Mouse (Mus musculus) embryonic fibroblast, embryonic 13.5 days (primary cell): ENCODE measurements around the gene Pga5.

Experiments
- CTCF ChIP-seq: IDR thresholded peaks from 2 replicates; pipeline ENCODE4 v1.5.1; 2011; ENCODE audit warnings: mild to moderate bottlenecking, control low read depth, low read length, moderate library complexity, borderline replicate concordance; ENCODE audit not compliant: insufficient read depth
- POLR2A ChIP-seq: IDR thresholded peaks from 2 replicates; pipeline ENCODE4 v1.6.1; 2011; ENCODE audit warnings: low read depth, mild to moderate bottlenecking, control low read depth, low read length, moderate library complexity

- TF ChIP-seq POLR2A (no peak), CTCF (no peak)
Observed at GRCm38 (mm10) chr19:10720524-10720923, 42.7 kb upstream of the Pga5 start.
